13 mouse cellular contexts compared by ENCODE assay signal in genomic region chr6:125193390-125193789, GRCm38 (mm10). TPM values are rescaled to one million over a fixed set of nuclear protein-coding genes. Genes with fewer than 3 reads are reported as not detected.
A peak's percentile ranks its signal among the peaks of the same experiment; 100 is the strongest.
DNase-seq lines count a peak whose midpoint lies in the region; ATAC-seq and TF ChIP-seq lines count a peak whose summit lies in the region.
"Had no signal": no experiment of that assay in that cellular context is flagged by ENCODE, and none has a peak within 500 bp of the region (broad histone marks: within the 10 kb centered on the region; RNA-seq: fewer than 3 reads in every experiment).

No protein-coding gene starts in this region.

- peaks cover 35% of the 10 kb centered on the region for H3K36me3 ChIP-seq in heart, embryonic 15.5 days
- H3K36me3 ChIP-seq in midbrain, embryonic 13.5 days = peaks cover 32% of the 10 kb centered on the region
- H3K36me3 ChIP-seq in midbrain, embryonic 11.5 days (ENCODE audit: control insufficient read depth, insufficient read depth, low read length) = peaks cover 3% of the 10 kb centered on the region; the same call in 1 of the 2 replicates
- peaks cover 37% of the 10 kb centered on the region for H3K36me3 ChIP-seq in embryonic facial prominence, embryonic 13.5 days
- H3K36me3 ChIP-seq in stomach, embryonic 16.5 days (ENCODE audit: control insufficient read depth, insufficient read depth, low read length) = peaks cover 10% of the 10 kb centered on the region; the same call in 1 of the 2 replicates

- H3K9ac ChIP-seq in heart, embryonic 15.5 days = no peak overlapping the region
- H3K9ac ChIP-seq in midbrain, embryonic 13.5 days (replicated peaks) = no peak overlapping the region
- H3K9ac ChIP-seq in midbrain, embryonic 11.5 days (ENCODE audit: low read length) = no peak overlapping the region
- no peak overlapping the region for H3K9ac ChIP-seq in embryonic facial prominence, embryonic 13.5 days
- no peak overlapping the region for H3K9ac ChIP-seq in stomach, embryonic 16.5 days (ENCODE audit: low read length)

- 0 out of 2 replicates have a peak overlapping the region, but pooled peaks have one; percentile 6 for H3K27ac ChIP-seq in heart, embryonic 15.5 days
- H3K27ac ChIP-seq in midbrain, embryonic 13.5 days = no peak overlapping the region
- no peak overlapping the region for H3K27ac ChIP-seq in midbrain, embryonic 11.5 days (ENCODE audit: low read depth, low read length)
- H3K27ac ChIP-seq in embryonic facial prominence, embryonic 13.5 days = no peak overlapping the region
- no peak overlapping the region for H3K27ac ChIP-seq in stomach, embryonic 16.5 days (ENCODE audit: low read length)
- H3K27ac ChIP-seq: neural tube, embryonic 12.5 days had no signal

- DNase-seq in heart, postnatal 10 days = no peak
- no peak for DNase-seq in midbrain, embryonic 11.5 days (ENCODE audit: low spot score, missing footprints)
- no peak for DNase-seq in left cerebral cortex, adult 11 months (ENCODE audit: low spot score)
- DNase-seq in lung, adult 2 months = no peak
- DNase-seq: cerebellum, postnatal 36 days; lung, postnatal 14 days; thymus, adult 18-20 months had no signal

- peaks cover 23% of the 10 kb centered on the region for H3K4me1 ChIP-seq in heart, embryonic 15.5 days (replicated peaks)
- peaks cover 39% of the 10 kb centered on the region for H3K4me1 ChIP-seq in midbrain, embryonic 13.5 days (replicated peaks)
- H3K4me1 ChIP-seq in midbrain, embryonic 11.5 days (ENCODE audit: control insufficient read depth, insufficient read depth, low read length) = peaks cover 15% of the 10 kb centered on the region
- peaks cover 21% of the 10 kb centered on the region for H3K4me1 ChIP-seq in embryonic facial prominence, embryonic 13.5 days
- H3K4me1 ChIP-seq in stomach, embryonic 16.5 days (ENCODE audit: control insufficient read depth, insufficient read depth, low read length) = peaks cover 15% of the 10 kb centered on the region
- no peaks in the 10 kb centered on the region; the same call in 1 of the 2 replicates for H3K4me1 ChIP-seq in lung, adult 2 months (ENCODE audit: control insufficient read depth, insufficient read depth, low read length)

- H3K27me3 ChIP-seq in heart, embryonic 15.5 days = no peaks in the 10 kb centered on the region
- no peaks in the 10 kb centered on the region for H3K27me3 ChIP-seq in midbrain, embryonic 13.5 days
- no peaks in the 10 kb centered on the region for H3K27me3 ChIP-seq in midbrain, embryonic 11.5 days (ENCODE audit: control insufficient read depth, insufficient read depth, low read length)
- H3K27me3 ChIP-seq in embryonic facial prominence, embryonic 13.5 days = no peaks in the 10 kb centered on the region
- no peaks in the 10 kb centered on the region for H3K27me3 ChIP-seq in stomach, embryonic 16.5 days (ENCODE audit: control insufficient read depth, insufficient read depth, low read length)
- H3K27me3 ChIP-seq: hindbrain, embryonic 13.5 days; neural tube, embryonic 12.5 days had no signal

- H3K4me2 ChIP-seq in heart, embryonic 15.5 days = peak overlapping the region; percentile 81
- H3K4me2 ChIP-seq in midbrain, embryonic 13.5 days (replicated peaks) = peak overlapping the region; percentile 90; the same call in 1 of the 2 replicates
- H3K4me2 ChIP-seq in midbrain, embryonic 11.5 days = no peak overlapping the region
- peak overlapping the region; percentile 84; the same call in 1 of the 2 replicates for H3K4me2 ChIP-seq in embryonic facial prominence, embryonic 13.5 days
- H3K4me2 ChIP-seq in stomach, embryonic 16.5 days (ENCODE audit: low read depth, low read length) = peak overlapping the region; percentile 74; the same call in 1 of the 2 replicates

- no peak for TF ChIP-seq CTCF in lung, adult 2 months (IDR thresholded peaks at IDR 0.05; ENCODE audit: insufficient read depth, low read length)

- no peak for ATAC-seq in heart, embryonic 15.5 days (replicated peaks; ENCODE audit: insufficient number of reproducible peaks, insufficient read depth, low FRiP score, low read depth)
- ATAC-seq in midbrain, embryonic 13.5 days = no peak
- ATAC-seq in midbrain, embryonic 11.5 days (ENCODE audit: low FRiP score) = no peak
- no peak for ATAC-seq in embryonic facial prominence, embryonic 13.5 days (ENCODE audit: insufficient number of reproducible peaks, insufficient read depth, low FRiP score, low TSS enrichment, low read depth)
- ATAC-seq in stomach, embryonic 16.5 days (ENCODE audit: insufficient read depth, low FRiP score) = no peak

- no peaks in the 10 kb centered on the region for H3K9me3 ChIP-seq in heart, embryonic 15.5 days (replicated peaks)
- H3K9me3 ChIP-seq in midbrain, embryonic 13.5 days = no peaks in the 10 kb centered on the region
- no peaks in the 10 kb centered on the region for H3K9me3 ChIP-seq in midbrain, embryonic 11.5 days (ENCODE audit: control insufficient read depth, low read length)
- no peaks in the 10 kb centered on the region for H3K9me3 ChIP-seq in embryonic facial prominence, embryonic 13.5 days
- no peaks in the 10 kb centered on the region for H3K9me3 ChIP-seq in stomach, embryonic 16.5 days (replicated peaks; ENCODE audit: control insufficient read depth, low read length)
- H3K9me3 ChIP-seq: hindbrain, embryonic 13.5 days; neural tube, embryonic 12.5 days had no signal

- H3K4me3 ChIP-seq in heart, embryonic 15.5 days = peak overlapping the region; percentile 80
- no peak overlapping the region for H3K4me3 ChIP-seq in midbrain, embryonic 13.5 days (replicated peaks)
- H3K4me3 ChIP-seq in midbrain, embryonic 11.5 days (ENCODE audit: low read depth, low read length) = no peak overlapping the region
- H3K4me3 ChIP-seq in embryonic facial prominence, embryonic 13.5 days = 0 out of 2 replicates have a peak overlapping the region, but pooled peaks have one; percentile 60
- no peak overlapping the region for H3K4me3 ChIP-seq in stomach, embryonic 16.5 days (replicated peaks; ENCODE audit: low read length)
- no peak overlapping the region for H3K4me3 ChIP-seq in lung, adult 2 months (replicated peaks; ENCODE audit: extremely low read depth, low read depth, low read length)

- TF ChIP-seq POLR2A in lung, adult 2 months (IDR thresholded peaks at IDR 0.05; ENCODE audit: borderline replicate concordance, extremely low read depth, low read depth, low read length) = no peak

- 53% methylated on average over 7 of the region's 7 CpGs for whole genome bisulfite sequencing in heart, embryonic 15.5 days
- 81% methylated on average over 7 of the region's 7 CpGs for WGBS in midbrain, embryonic 13.5 days
- WGBS in midbrain, embryonic 11.5 days = 88% methylated on average over 7 of the region's 7 CpGs
- 52% methylated on average over 7 of the region's 7 CpGs for WGBS in embryonic facial prominence, embryonic 13.5 days
- 55% methylated on average over 7 of the region's 7 CpGs for WGBS in stomach, embryonic 16.5 days
- 50% methylated on average over 7 of the region's 7 CpGs for WGBS in lung, adult 2 months

- intact Hi-C loops in heart, postnatal 10 days (cut with DNase I) = loop anchor here (5.0 kb wide), 1 partner anchor 96 kb away; the partner anchor contains the start of gene Chd4

RNA-seq across cellular contexts. Expression of gene Mrpl51, which starts 1.8 kb away (rescaled TPM):
- polyA plus RNA-seq in heart, embryonic 15.5 days (2015; fragmentation: Nextera tagmentation; extraction: Ambion mirVana) = 233 and 272 TPM in 2 replicates
- 100 to 1,000 TPM; 272 to 283 TPM for total RNA-seq in heart, postnatal 10 days (2021)
- polyA plus RNA-seq in midbrain, embryonic 13.5 days (2015; fragmentation: Nextera tagmentation; extraction: Ambion mirVana) = 163 and 165 TPM in 2 replicates
- 200 and 208 TPM in 2 replicates for polyA plus RNA-seq in midbrain, embryonic 11.5 days (2014; fragmentation: Nextera tagmentation; extraction: Ambion mirVana)
- 216 and 218 TPM in 2 replicates for polyA plus RNA-seq in embryonic facial prominence, embryonic 13.5 days (2015; fragmentation: Nextera tagmentation; extraction: Ambion mirVana)
- polyA plus RNA-seq in stomach, embryonic 16.5 days (2015; fragmentation: Nextera tagmentation; extraction: Ambion mirVana) = 212 and 232 TPM in 2 replicates
- polyA plus RNA-seq in lung, adult 2 months (2012; rRNA removed) = 30.1 and 39.4 TPM in 2 replicates

RNA-seq across cellular contexts. Expression of gene Ncapd2, which starts 1.9 kb away (rescaled TPM):
- 66.1 and 93.1 TPM in 2 replicates for polyA plus RNA-seq in heart, embryonic 15.5 days (2015; fragmentation: Nextera tagmentation; extraction: Ambion mirVana)
- 10 to 100 TPM; 42.3 to 51.8 TPM for total RNA-seq in heart, postnatal 10 days (2021)
- polyA plus RNA-seq in midbrain, embryonic 13.5 days (2015; fragmentation: Nextera tagmentation; extraction: Ambion mirVana) = 101 and 103 TPM in 2 replicates
- polyA plus RNA-seq in midbrain, embryonic 11.5 days (2014; fragmentation: Nextera tagmentation; extraction: Ambion mirVana) = 127 and 140 TPM in 2 replicates
- 150 and 163 TPM in 2 replicates for polyA plus RNA-seq in embryonic facial prominence, embryonic 13.5 days (2015; fragmentation: Nextera tagmentation; extraction: Ambion mirVana)
- polyA plus RNA-seq in stomach, embryonic 16.5 days (2015; fragmentation: Nextera tagmentation; extraction: Ambion mirVana) = 90.3 and 102 TPM in 2 replicates
- 15.5 and 34.2 TPM in 2 replicates for polyA plus RNA-seq in lung, adult 2 months (2012; rRNA removed)

RNA-seq across cellular contexts. Expression of gene Vamp1, which starts 22.0 kb away (rescaled TPM):
- 5.3 and 6.7 TPM in 2 replicates for polyA plus RNA-seq in heart, embryonic 15.5 days (2015; fragmentation: Nextera tagmentation; extraction: Ambion mirVana)
- total RNA-seq in heart, postnatal 10 days (2021) = 1 to 10 TPM; 8.1 to 9.1 TPM
- polyA plus RNA-seq in midbrain, embryonic 13.5 days (2015; fragmentation: Nextera tagmentation; extraction: Ambion mirVana) = 7.7 and 8.8 TPM in 2 replicates
- polyA plus RNA-seq in midbrain, embryonic 11.5 days (2014; fragmentation: Nextera tagmentation; extraction: Ambion mirVana) = 1.3 and 1.4 TPM in 2 replicates
- 4.3 and 4.4 TPM in 2 replicates for polyA plus RNA-seq in embryonic facial prominence, embryonic 13.5 days (2015; fragmentation: Nextera tagmentation; extraction: Ambion mirVana)
- polyA plus RNA-seq in stomach, embryonic 16.5 days (2015; fragmentation: Nextera tagmentation; extraction: Ambion mirVana) = 6.9 and 7.4 TPM in 2 replicates
- polyA plus RNA-seq in lung, adult 2 months (2012; rRNA removed) = 12.5 and 22.0 TPM in 2 replicates

RNA-seq across cellular contexts. Expression of gene Gapdh, which starts 27.1 kb away (rescaled TPM):
- polyA plus RNA-seq in heart, embryonic 15.5 days (2015; fragmentation: Nextera tagmentation; extraction: Ambion mirVana) = 3,777 and 4,210 TPM in 2 replicates
- total RNA-seq in heart, postnatal 10 days (2021) = 1,000 to 10,000 TPM; 3,414 to 3,559 TPM
- polyA plus RNA-seq in midbrain, embryonic 13.5 days (2015; fragmentation: Nextera tagmentation; extraction: Ambion mirVana) = 1,484 and 1,546 TPM in 2 replicates
- 2,357 and 2,675 TPM in 2 replicates for polyA plus RNA-seq in midbrain, embryonic 11.5 days (2014; fragmentation: Nextera tagmentation; extraction: Ambion mirVana)
- polyA plus RNA-seq in embryonic facial prominence, embryonic 13.5 days (2015; fragmentation: Nextera tagmentation; extraction: Ambion mirVana) = 1,482 and 1,867 TPM in 2 replicates
- 1,523 and 1,787 TPM in 2 replicates for polyA plus RNA-seq in stomach, embryonic 16.5 days (2015; fragmentation: Nextera tagmentation; extraction: Ambion mirVana)
- polyA plus RNA-seq in lung, adult 2 months (2012; rRNA removed) = 1,317 and 1,826 TPM in 2 replicates

RNA-seq across cellular contexts. Expression of gene Tapbpl, which starts 38.3 kb away (rescaled TPM):
- polyA plus RNA-seq in heart, embryonic 15.5 days (2015; fragmentation: Nextera tagmentation; extraction: Ambion mirVana) = 3.9 and 8.2 TPM in 2 replicates
- total RNA-seq in heart, postnatal 10 days (2021) = 1 to 10 TPM; 2.8 to 4.4 TPM
- 3.2 and 3.7 TPM in 2 replicates for polyA plus RNA-seq in midbrain, embryonic 13.5 days (2015; fragmentation: Nextera tagmentation; extraction: Ambion mirVana)
- polyA plus RNA-seq in midbrain, embryonic 11.5 days (2014; fragmentation: Nextera tagmentation; extraction: Ambion mirVana) = 1.2 and 1.6 TPM in 2 replicates
- 2.8 and 3.5 TPM in 2 replicates for polyA plus RNA-seq in embryonic facial prominence, embryonic 13.5 days (2015; fragmentation: Nextera tagmentation; extraction: Ambion mirVana)
- 9.0 and 9.6 TPM in 2 replicates for polyA plus RNA-seq in stomach, embryonic 16.5 days (2015; fragmentation: Nextera tagmentation; extraction: Ambion mirVana)
- 29.8 and 33.4 TPM in 2 replicates for polyA plus RNA-seq in lung, adult 2 months (2012; rRNA removed)

Comparison
In these comparisons a context has a peak if more than half of its experiments do, and no peak if none do; other contexts are left out.
1. H3K4me3 ChIP-seq: peak in heart, embryonic 15.5 days (single experiment) and embryonic facial prominence, embryonic 13.5 days (single experiment); none in midbrain, embryonic 13.5 days (single experiment), midbrain, embryonic 11.5 days (single experiment), stomach, embryonic 16.5 days (single experiment) and lung, adult 2 months (single experiment).